Mouse (Mus musculus): ENCODE measurements around the gene Lhfp.

- TF ChIP-seq CTCF (IDR thresholded peaks at IDR 0.05; ENCODE audit: low read depth, low read length) (no peak), GATA1 (IDR thresholded peaks at IDR 0.05; ENCODE audit: borderline replicate concordance, low read length) (no peak), TAL1 (conservative IDR thresholded peaks at IDR 0.05; ENCODE audit: low read depth, low read length) (no peak), POLR2AphosphoS5 (IDR thresholded peaks at IDR 0.05; ENCODE audit: insufficient replicate concordance, low read depth, low read length) (no peak), GATA2 (IDR thresholded peaks at IDR 0.05; ENCODE audit: borderline replicate concordance, low read depth, low read length) (no peak)
These were observed 186.5 kb downstream of the Lhfp start for GRCm38 (mm10) chr3:53227866-53228265.

All from G1E (cell line).